Mouse (Mus musculus) kidney, embryonic 15.5 days (tissue): Measurements from ENCODE around the gene Ccdc62. TPM values are rescaled to one million over a fixed set of nuclear protein-coding genes. Genes with fewer than 3 reads are reported as not detected.

Experiments
- microRNA-seq: library from miRNA; unstranded; fragments of <30 nt; microRNA quantifications from one replicate; pipeline ENCODE4, GENCODE M21; 2016
- polyA plus RNA-seq: library from polyadenylated mRNA; unstranded; fragments of >200 nt; fragmentation: Nextera tagmentation; extraction: Ambion mirVana; gene quantifications from 2 replicates; pipeline ENCODE4 v1.2.1, GENCODE M21; 2015

The Ccdc62 gene
- polyA plus RNA-seq, 1 experiment from 2014 or later, result 6.9 TPM

Small RNA genes within 50 kb of the gene (microRNA-seq; reads per million reads assigned to microRNA genes)
- gene Mir7032, result not detected

Other genes starting within 250 kb of the Ccdc62 start
- gene Clip1, start 246.1 kb upstream of the Ccdc62 start, polyA plus RNA-seq, result 34.0 and 34.1 TPM in 2 replicates
- 82.7 and 83.5 TPM in 2 replicates for gene Zcchc8, start 209.6 kb upstream of the Ccdc62 start, polyA plus RNA-seq
- gene Rsrc2, start 181.3 kb upstream of the Ccdc62 start, polyA plus RNA-seq, result 122 and 124 TPM in 2 replicates
- 33.0 and 34.1 TPM in 2 replicates for gene Kntc1, start 181.0 kb upstream of the Ccdc62 start, polyA plus RNA-seq
- 0.10 TPM in 1 of 2 replicates, not detected in the other for gene Hcar2, start 65.2 kb upstream of the Ccdc62 start, polyA plus RNA-seq
- gene Hcar1, start 50.7 kb upstream of the Ccdc62 start, polyA plus RNA-seq, result 2.0 TPM in 2 replicates
- gene Denr, start 23.5 kb upstream of the Ccdc62 start, polyA plus RNA-seq, result 145 and 164 TPM in 2 replicates
- gene Gm43518, start 3.3 kb upstream of the Ccdc62 start, polyA plus RNA-seq, result 1.7 and 2.9 TPM in 2 replicates
- gene Hip1r, start 42.9 kb downstream of the Ccdc62 start, polyA plus RNA-seq, result 18.2 and 20.0 TPM in 2 replicates
- gene Vps37b, start 101.6 kb downstream of the Ccdc62 start, polyA plus RNA-seq, result 33.8 and 35.3 TPM in 2 replicates
- 1.5 and 1.7 TPM in 2 replicates for gene Abcb9, start 165.1 kb downstream of the Ccdc62 start, polyA plus RNA-seq
- gene Ogfod2, start 181.6 kb downstream of the Ccdc62 start, polyA plus RNA-seq, result 22.5 and 24.7 TPM in 2 replicates
- gene Arl6ip4, start 185.4 kb downstream of the Ccdc62 start, polyA plus RNA-seq, result 101 and 108 TPM in 2 replicates